Mouse (Mus musculus): ENCODE data around the gene Lrif1.
A peak's percentile ranks its signal among the peaks of the same experiment; 100 is the strongest.
"Not testable (repeated sequence)": the region's sequence is repeated elsewhere in the genome, so short reads cannot be mapped to it uniquely, and the experiment has no call there.

The Lrif1 gene

DNA sequence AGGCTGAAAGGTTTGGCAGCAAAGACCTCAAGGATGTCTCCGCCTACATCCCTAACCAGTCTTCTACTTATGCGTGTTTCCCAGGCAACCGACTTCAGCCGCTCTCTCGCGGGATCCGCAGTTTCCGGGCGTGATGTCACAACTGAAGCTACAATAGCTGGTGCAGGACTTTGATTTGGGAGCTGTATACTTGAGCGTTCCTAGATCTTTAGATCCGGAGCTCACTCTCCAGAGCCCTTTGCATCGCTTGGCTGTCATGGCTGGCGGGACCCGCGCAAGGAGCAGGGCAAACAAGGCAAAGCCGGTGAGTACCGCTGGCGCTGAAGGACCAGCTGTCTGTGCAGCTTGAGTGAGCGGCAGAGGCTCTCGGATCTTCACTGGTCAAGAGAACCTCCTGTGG lies at the start of gene Lrif1:
Gene Lrif1 (plus strand): TSS at position 158 of the 400 bp plus-strand sequence.
- DNase-seq (ENCODE audit: low spot score), result peak; percentile 91

DNA sequence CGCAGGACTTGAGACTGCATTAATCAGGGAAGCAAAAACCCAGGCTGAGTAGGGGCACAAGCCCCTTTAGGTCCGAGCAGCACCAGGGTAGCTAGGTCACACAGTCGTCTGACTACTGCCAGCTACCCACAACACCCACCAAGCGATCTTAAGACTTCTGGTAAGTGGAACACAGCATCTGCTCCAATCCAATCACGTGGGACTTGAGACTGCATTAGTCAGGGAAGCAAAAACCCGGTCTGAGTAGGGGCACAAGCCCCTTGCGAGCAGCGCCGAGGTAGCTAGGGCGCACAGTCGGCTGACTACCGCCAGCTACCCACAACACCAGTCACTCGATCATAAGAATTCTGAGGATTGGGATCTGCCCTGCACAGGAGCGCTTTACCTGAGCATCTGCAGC lies 12.0 kb upstream of the Lrif1 start:
- not testable (repeated sequence) for DNase-seq (ENCODE audit: low spot score)

DNA sequence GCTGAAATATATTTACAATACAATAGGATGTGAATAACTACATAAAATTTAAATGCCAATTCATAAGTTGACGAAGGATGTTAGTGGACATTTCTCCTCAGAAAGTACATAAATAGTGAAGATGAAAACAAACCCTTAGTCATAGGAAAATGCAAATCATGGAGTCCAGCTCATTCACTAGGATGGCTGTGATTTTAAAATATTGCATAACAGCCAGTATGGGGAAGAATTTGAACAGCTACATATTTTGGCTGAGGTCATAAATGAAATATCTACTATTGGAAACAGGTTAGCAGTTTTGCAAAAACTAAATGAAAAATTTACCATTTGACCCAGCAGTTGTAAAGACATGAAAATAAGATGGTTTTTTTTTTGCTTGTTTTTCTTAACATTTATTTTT lies 594 bp downstream of the Lrif1 start:
- peak; percentile 0 for DNase-seq (ENCODE audit: low spot score)

DNA sequence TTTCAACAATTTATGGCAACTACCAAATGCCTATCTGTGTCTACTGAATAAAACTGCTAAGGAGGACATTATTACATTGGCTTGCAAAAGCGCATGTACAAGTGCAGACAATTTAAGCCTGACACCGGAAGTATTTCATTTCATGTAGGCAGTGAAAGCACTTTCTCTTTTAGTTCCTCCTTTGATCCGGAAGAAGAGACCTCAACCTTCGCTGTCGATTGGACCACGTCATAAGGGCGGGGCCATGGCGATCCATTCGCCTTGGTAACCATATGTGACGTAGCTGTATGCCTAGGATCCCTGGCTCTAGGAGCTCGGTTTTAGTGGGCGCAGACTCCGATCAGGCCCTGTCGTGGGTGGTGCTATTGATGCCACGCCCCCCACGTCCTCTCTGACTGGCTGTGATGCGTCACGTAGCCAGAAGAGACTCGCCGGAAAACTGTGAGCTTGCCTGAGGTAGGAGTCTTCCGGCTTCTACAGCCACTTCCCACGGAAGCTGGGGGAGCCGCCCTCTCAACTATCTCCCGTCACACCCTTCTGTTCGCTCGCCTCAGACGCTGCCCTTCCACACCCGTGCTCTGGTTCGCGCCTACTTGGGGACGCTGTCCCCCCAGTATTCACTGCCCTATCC lies 36.7 kb downstream of the Lrif1 start:
- DNase-seq (ENCODE audit: low spot score), result peak; percentile 96

DNA sequence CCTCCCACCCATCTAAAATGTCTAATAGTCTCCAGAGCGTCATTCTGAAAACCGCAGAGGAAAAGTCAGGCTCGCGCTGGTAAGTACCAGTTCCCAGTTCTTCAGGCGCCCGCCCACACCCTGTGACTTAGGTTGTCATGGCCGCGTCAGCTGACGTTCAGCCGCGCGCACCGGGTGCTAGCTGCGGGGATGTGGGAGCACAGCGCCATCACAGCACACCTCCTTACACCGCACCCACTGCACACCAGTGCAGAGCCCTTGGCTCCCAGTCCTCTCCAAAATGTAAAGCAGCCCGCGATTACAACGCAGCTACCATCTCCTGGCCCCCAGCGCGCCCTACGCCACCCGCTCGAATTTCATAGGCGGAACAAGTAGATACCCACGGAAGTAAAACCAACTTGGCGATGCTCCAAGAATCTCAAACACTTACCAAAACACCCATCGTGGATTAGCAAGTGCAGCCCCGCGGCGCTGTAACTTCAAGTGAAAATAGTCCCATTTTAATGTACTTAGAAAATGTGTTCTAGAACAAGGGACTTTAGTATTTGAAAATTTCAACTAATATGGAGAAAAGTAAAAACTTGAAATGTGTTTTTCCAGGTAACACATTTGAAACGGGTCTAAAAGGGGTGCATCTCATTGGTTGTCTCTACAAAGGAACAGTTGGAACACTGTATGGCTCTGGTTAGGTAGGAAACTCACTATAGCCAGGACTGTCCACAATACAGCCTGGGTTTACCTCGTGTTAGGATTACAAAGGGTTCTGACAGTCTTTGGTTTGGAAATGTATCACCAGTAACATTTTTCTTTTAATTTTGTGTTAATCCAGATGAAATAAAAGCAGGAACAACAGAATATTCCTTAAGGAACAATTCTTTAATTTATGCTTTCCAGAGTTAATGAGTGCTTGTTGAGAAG lies 37.5 kb downstream of the Lrif1 start:
- DNase-seq (ENCODE audit: low spot score), result peak; percentile 84

DNA sequence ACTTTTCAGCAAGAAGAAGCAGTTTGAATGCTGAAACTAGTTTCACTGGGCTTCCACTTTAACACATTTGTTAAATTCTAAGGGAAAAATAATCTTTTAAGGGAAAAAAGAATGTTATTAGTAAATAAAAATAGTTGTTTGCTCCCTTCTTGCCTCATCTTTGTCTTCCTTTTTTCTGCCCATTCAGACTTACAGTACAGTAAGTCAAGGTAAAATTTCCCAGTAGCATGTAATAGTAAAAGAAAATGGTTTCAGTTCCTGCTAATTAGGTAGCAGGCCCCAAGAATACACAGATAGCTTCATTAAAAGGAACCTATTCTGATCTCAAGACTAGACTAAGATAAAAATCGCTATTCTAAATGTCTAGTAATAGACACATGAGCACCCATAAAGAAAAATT lies 71.1 kb downstream of the Lrif1 start:
- DNase-seq (ENCODE audit: low spot score), result no peak

DNA sequence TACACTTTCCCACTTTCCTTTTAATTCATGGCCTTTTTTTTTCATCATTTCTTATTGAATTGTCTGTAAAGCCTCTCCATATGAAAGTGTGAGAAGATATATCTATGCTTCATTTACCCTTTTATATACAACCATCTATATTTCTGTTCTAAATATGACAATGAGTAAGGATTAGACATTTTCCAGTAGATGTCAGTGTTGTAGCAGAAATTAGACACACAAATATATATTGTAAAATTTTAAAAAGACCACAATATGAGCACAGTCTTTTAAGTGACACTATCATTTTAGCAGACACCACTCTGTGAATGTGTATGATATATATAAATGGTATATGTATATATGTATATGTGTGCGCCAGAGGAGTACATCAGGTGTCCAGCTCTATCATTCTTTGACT lies 87.0 kb downstream of the Lrif1 start:
- no peak for DNase-seq (ENCODE audit: low spot score)

DNA sequence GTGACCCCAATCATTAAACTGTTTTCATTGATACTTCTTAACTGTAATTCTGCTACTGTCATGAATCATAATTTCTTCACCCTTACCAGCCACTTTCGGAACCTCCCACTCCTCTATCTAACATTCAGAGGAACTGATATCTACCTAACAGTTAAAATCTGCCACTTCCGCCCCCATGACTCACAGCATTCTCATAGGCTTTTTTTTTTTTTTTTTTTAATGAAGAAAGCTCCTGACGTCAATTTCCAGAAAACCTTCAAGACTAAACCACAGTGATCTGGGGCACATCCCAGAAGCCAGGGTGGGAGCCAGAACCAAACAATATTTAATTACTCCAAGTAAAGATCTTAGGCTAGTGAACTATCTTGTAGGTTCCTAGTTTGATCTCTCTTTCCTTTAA lies 100.3 kb downstream of the Lrif1 start:
- no peak for DNase-seq (ENCODE audit: low spot score)

All from embryo, embryonic 10.5 days (tissue).